8 mouse cellular contexts compared by ENCODE assay signal in the genomic region with DNA sequence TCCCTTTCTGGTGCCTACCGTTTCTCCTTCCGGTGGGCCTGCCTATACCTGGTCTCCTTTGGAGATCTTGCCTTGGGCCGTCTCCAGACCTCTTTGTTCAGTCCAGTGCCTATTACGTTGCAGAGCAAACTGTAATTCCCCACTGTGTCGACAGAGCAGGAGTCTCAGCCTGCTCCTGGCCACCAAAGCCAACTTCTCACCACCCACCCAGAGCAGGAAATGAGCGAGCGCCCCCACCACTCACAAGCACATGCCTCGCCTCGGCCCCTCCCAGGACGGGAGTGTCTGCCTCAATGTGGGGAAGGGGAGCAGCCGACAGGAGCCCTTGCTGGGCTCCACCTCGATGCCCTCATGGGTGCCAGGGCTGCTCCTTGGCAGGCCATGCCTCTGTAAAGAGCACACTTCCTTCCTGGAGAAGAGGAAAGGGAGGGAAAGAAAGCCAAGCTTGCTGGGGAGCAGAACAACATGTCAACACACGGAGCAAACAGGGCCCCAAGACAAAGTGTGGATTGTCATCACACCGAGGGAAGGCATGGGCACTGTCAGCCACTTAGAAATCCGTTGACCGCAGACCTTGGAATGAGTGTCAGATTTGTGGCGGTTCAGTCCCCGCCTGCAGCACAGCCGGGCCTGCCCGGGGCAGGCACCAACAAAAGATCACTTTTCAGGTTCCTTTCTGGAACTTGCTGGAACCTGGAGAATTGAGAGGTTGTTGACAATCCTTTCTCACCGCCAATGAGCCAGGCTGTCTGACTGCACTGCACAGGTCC. TPM values are rescaled to one million over a fixed set of nuclear protein-coding genes. Genes with fewer than 3 reads are reported as not detected.
DNase-seq lines count a peak whose midpoint lies in the region; ATAC-seq and TF ChIP-seq lines count a peak whose summit lies in the region.

No protein-coding gene starts in this region.

- no peak overlapping the region for H3K9ac ChIP-seq in stomach, embryonic 14.5 days (replicated peaks; ENCODE audit: low read depth, low read length)

- no peaks in the 10 kb centered on the region for H3K9me3 ChIP-seq in embryonic facial prominence, embryonic 10.5 days
- no peaks in the 10 kb centered on the region for H3K9me3 ChIP-seq in stomach, embryonic 14.5 days (ENCODE audit: control insufficient read depth, low read depth, low read length)

- no peaks in the 10 kb centered on the region for H3K36me3 ChIP-seq in kidney, adult 2 months (ENCODE audit: control insufficient read depth, insufficient read depth, low read length)
- H3K36me3 ChIP-seq in embryonic facial prominence, embryonic 10.5 days (replicated peaks): peaks cover 68% of the 10 kb centered on the region
- H3K36me3 ChIP-seq in stomach, embryonic 14.5 days (ENCODE audit: control insufficient read depth, insufficient read depth, low read length): peaks cover 22% of the 10 kb centered on the region

- peak overlapping the region; percentile 33 for H3K27ac ChIP-seq in kidney, adult 2 months (ENCODE audit: insufficient read depth, low read depth, low read length)
- H3K27ac ChIP-seq in embryonic facial prominence, embryonic 10.5 days (replicated peaks): peak overlapping the region; percentile 69
- peak overlapping the region; percentile 87 for H3K27ac ChIP-seq in stomach, embryonic 14.5 days (ENCODE audit: low read length)

- no peaks in the 10 kb centered on the region for H3K27me3 ChIP-seq in kidney, adult 2 months (replicated peaks; ENCODE audit: control insufficient read depth, insufficient read depth, low read length)
- H3K27me3 ChIP-seq in embryonic facial prominence, embryonic 10.5 days (replicated peaks; ENCODE audit: low read depth, poor library complexity, severe bottlenecking): no peaks in the 10 kb centered on the region
- H3K27me3 ChIP-seq in stomach, embryonic 14.5 days (ENCODE audit: control insufficient read depth, insufficient read depth, low read length): no peaks in the 10 kb centered on the region

- TF ChIP-seq CTCF in kidney, adult 2 months (conservative IDR thresholded peaks at IDR 0.05; ENCODE audit: insufficient read depth, insufficient read length, low read depth, low read length): no peak

- peaks cover 29% of the 10 kb centered on the region for H3K4me1 ChIP-seq in kidney, adult 2 months (ENCODE audit: control insufficient read depth, insufficient read depth, low read length)
- peaks cover 83% of the 10 kb centered on the region for H3K4me1 ChIP-seq in embryonic facial prominence, embryonic 10.5 days
- peaks cover 71% of the 10 kb centered on the region for H3K4me1 ChIP-seq in stomach, embryonic 14.5 days (ENCODE audit: control insufficient read depth, insufficient read depth, low read length)

- peak; percentile 21; the same call in 1 of the 2 replicates for ATAC-seq in stomach, embryonic 14.5 days (ENCODE audit: insufficient number of reproducible peaks, insufficient read depth, low FRiP score, low read depth)

- DNase-seq in kidney, adult 2 months: no peak
- DNase-seq in kidney, adult 8-10 months: no peak
- no peak for DNase-seq in embryonic facial prominence, embryonic 10.5 days (ENCODE audit: low spot score)
- DNase-seq in kidney, postnatal 10 days: peak; percentile 63
- no peak for DNase-seq in frontal cortex, postnatal 10 days (ENCODE audit: low spot score in 2 of 2)
- DNase-seq in adrenal gland, adult 8-10 months: no peak
- no peak for DNase-seq in left cerebral cortex, adult 8-10 months (ENCODE audit: low spot score in 2 of 2)

- H3K4me2 ChIP-seq in stomach, embryonic 14.5 days (replicated peaks; ENCODE audit: low read depth, low read length): no peak overlapping the region

- TF ChIP-seq POLR2A in kidney, adult 2 months (IDR thresholded peaks at IDR 0.05; ENCODE audit: low read depth, low read length): no peak

- no peak overlapping the region for H3K4me3 ChIP-seq in kidney, adult 2 months (ENCODE audit: insufficient read depth, low read depth, low read length)
- H3K4me3 ChIP-seq in embryonic facial prominence, embryonic 10.5 days: no peak overlapping the region
- no peak overlapping the region for H3K4me3 ChIP-seq in stomach, embryonic 14.5 days (ENCODE audit: low read depth, low read length)

- 42% methylated on average over 21 of the region's 21 CpGs for WGBS in kidney, adult 2 months
- WGBS in embryonic facial prominence, embryonic 10.5 days: 70% methylated on average over 21 of the region's 21 CpGs
- WGBS in stomach, embryonic 14.5 days: 44% methylated on average over 21 of the region's 21 CpGs

RNA-seq across cellular contexts. Expression of gene Trim8, which starts 22.0 kb away (rescaled TPM):
- polyA plus RNA-seq in kidney, adult 2 months (2012; rRNA removed): 41.3 and 43.6 TPM in 2 replicates
- polyA plus RNA-seq in embryonic facial prominence, embryonic 10.5 days (2016; fragmentation: Nextera tagmentation; extraction: Ambion mirVana): 19.5 and 20.9 TPM in 2 replicates
- 22.3 and 23.5 TPM in 2 replicates for polyA plus RNA-seq in stomach, embryonic 14.5 days (2014; fragmentation: Nextera tagmentation; extraction: Ambion mirVana)
- total RNA-seq in adrenal gland, adult 8-10 months (2022): 10 to 100 TPM; 46.6 to 69.0 (median 59.4) TPM
- total RNA-seq in left cerebral cortex, adult 8-10 months (2022): 100 to 1,000 TPM; 103 to 108 (median 104) TPM

Comparison
In these comparisons a context has a peak if more than half of its experiments do, and no peak if none do; other contexts are left out.
1. H3K27ac ChIP-seq: peak in every context shown above with its lines; median percentile 87 in stomach, embryonic 14.5 days; 69 in embryonic facial prominence, embryonic 10.5 days; 33 in kidney, adult 2 months.